Mouse (Mus musculus): ENCODE measurements around the gene Zfp750.
A peak's percentile ranks its signal among the peaks of the same experiment; 100 is the strongest.

Gene Zfp750

GRCm38 (mm10) chr11:121519131-121519530 is at the start of gene Zfp750:
Gene Zfp750, minus strand, starts transcription at chr11:121519333.
- DNase-seq (ENCODE audit: low spot score), result peak; percentile 57

GRCm38 (mm10) chr11:121564265-121564664 is 45.1 kb upstream of the Zfp750 start:
- no peak for DNase-seq (ENCODE audit: low spot score)

GRCm38 (mm10) chr11:121563312-121563711 is 44.2 kb upstream of the Zfp750 start:
- DNase-seq (ENCODE audit: low spot score), result no peak

GRCm38 (mm10) chr11:121560294-121560663 is 41.1 kb upstream of the Zfp750 start:
- no peak for DNase-seq (ENCODE audit: low spot score)

- no peak for DNase-seq (ENCODE audit: low spot score)
Observed at GRCm38 (mm10) chr11:121559527-121560293, 40.6 kb upstream of the Zfp750 start.

- DNase-seq (ENCODE audit: low spot score), result no peak
Observed at GRCm38 (mm10) chr11:121558522-121558921, 39.4 kb upstream of the Zfp750 start.

- DNase-seq (ENCODE audit: low spot score), result no peak
Observed at GRCm38 (mm10) chr11:121557946-121558345, 38.8 kb upstream of the Zfp750 start.

GRCm38 (mm10) chr11:121556727-121557126 is 37.6 kb upstream of the Zfp750 start:
- DNase-seq (ENCODE audit: low spot score), result no peak

- no peak for DNase-seq (ENCODE audit: low spot score)
Observed at GRCm38 (mm10) chr11:121553458-121553857, 34.3 kb upstream of the Zfp750 start.

- no peak for DNase-seq (ENCODE audit: low spot score)
Observed at GRCm38 (mm10) chr11:121552846-121553457, 33.8 kb upstream of the Zfp750 start.

GRCm38 (mm10) chr11:121552167-121552566 is 33.0 kb upstream of the Zfp750 start:
- DNase-seq (ENCODE audit: low spot score), result no peak

GRCm38 (mm10) chr11:121551206-121551799 is 32.2 kb upstream of the Zfp750 start:
- no peak for DNase-seq (ENCODE audit: low spot score)

- peak; percentile 36 for DNase-seq (ENCODE audit: low spot score)
Observed at GRCm38 (mm10) chr11:121549843-121550647, 30.9 kb upstream of the Zfp750 start.

- peak; percentile 28 for DNase-seq (ENCODE audit: low spot score)
Observed at GRCm38 (mm10) chr11:121548996-121549842, 30.1 kb upstream of the Zfp750 start.

GRCm38 (mm10) chr11:121547925-121548324 is 28.8 kb upstream of the Zfp750 start:
- no peak for DNase-seq (ENCODE audit: low spot score)

- no peak for DNase-seq (ENCODE audit: low spot score)
Observed at GRCm38 (mm10) chr11:121547234-121547633, 28.1 kb upstream of the Zfp750 start.

GRCm38 (mm10) chr11:121545398-121546034 is 26.4 kb upstream of the Zfp750 start:
- DNase-seq (ENCODE audit: low spot score), result no peak

GRCm38 (mm10) chr11:121544755-121545397 is 25.7 kb upstream of the Zfp750 start:
- no peak for DNase-seq (ENCODE audit: low spot score)

- DNase-seq (ENCODE audit: low spot score), result no peak
Observed at GRCm38 (mm10) chr11:121543922-121544321, 24.8 kb upstream of the Zfp750 start.

- DNase-seq (ENCODE audit: low spot score), result no peak
Observed at GRCm38 (mm10) chr11:121543287-121543856, 24.2 kb upstream of the Zfp750 start.
